Mouse (Mus musculus) forebrain, embryonic 11.5 days (tissue): ENCODE data around the gene Srsf9. TPM values are rescaled to one million over a fixed set of nuclear protein-coding genes. Genes with fewer than 3 reads are reported as not detected.

ENCODE experiments used
- ATAC-seq: fragments of 200-750 bp; cut with Nextera tagmentation; replicated peaks from 2 replicates; pipeline ENCODE4 v1.8.0; 2017; ENCODE audit warnings: moderate TSS enrichment; ENCODE audit not compliant: low FRiP score
- DNase-seq: peaks from one replicate; pipeline ENCODE4 v3.0.0-alpha.2; 2017; ENCODE audit warnings: low spot score
- H3K27ac ChIP-seq: fragments of 300-500 bp; sonication (generic); 2 replicates; pipeline ENCODE4 v1.5.1; 2014; ENCODE audit warnings: low read depth, low read length
- H3K27me3 ChIP-seq: fragments of 300-500 bp; sonication (generic); 2 replicates; pipeline ENCODE4 v1.6.1; 2014; ENCODE audit warnings: mild to moderate bottlenecking, low read length, mixed read lengths; ENCODE audit not compliant: control insufficient read depth, insufficient read depth
- H3K36me3 ChIP-seq: fragments of 300-500 bp; sonication (generic); 2 replicates; pipeline ENCODE4 v1.6.1; 2014; ENCODE audit warnings: mild to moderate bottlenecking, low read length, moderate library complexity, mixed read lengths; ENCODE audit not compliant: control insufficient read depth, insufficient read depth
- H3K4me1 ChIP-seq: fragments of 300-500 bp; sonication (generic); replicated peaks from 2 replicates; pipeline ENCODE4 v1.6.1; 2014; ENCODE audit warnings: low read length, mixed read lengths; ENCODE audit not compliant: control insufficient read depth, insufficient read depth
- H3K4me2 ChIP-seq: fragments of 300-500 bp; sonication (generic); 2 replicates; pipeline ENCODE4 v1.6.1; 2014; ENCODE audit warnings: low read depth, mild to moderate bottlenecking, low read length, moderate library complexity, mixed read lengths; ENCODE audit not compliant: severe bottlenecking
- H3K4me3 ChIP-seq: fragments of 300-500 bp; sonication (generic); 2 replicates; pipeline ENCODE4 v1.5.1; 2014; ENCODE audit warnings: low read depth, low read length
- H3K9ac ChIP-seq: fragments of 300-500 bp; sonication (generic); 2 replicates; pipeline ENCODE4 v1.6.1; 2014; ENCODE audit warnings: low read length
- H3K9me3 ChIP-seq: fragments of 300-500 bp; sonication (generic); 2 replicates; pipeline ENCODE4 v1.6.1; 2016; ENCODE audit warnings: low read length, mixed read lengths; ENCODE audit not compliant: control insufficient read depth
- WGBS: fragments of 180-500 bp; shearing (Covaris S2); extraction: QIAGEN DNeasy Blood & Tissue Kit; methylation state at CpG from one replicate; pipeline ENCODE4 v1.1.7; 2014; 5-methylcytosine and 5-hydroxymethylcytosine counted together
- polyA plus RNA-seq: library from polyadenylated mRNA; unstranded; fragments of >200 nt; fragmentation: Nextera tagmentation; extraction: Ambion mirVana; gene quantifications from 2 replicates; pipeline ENCODE4 v1.2.1, GENCODE M21; 2014

Srsf9 gene
- polyA plus RNA-seq, 1 experiment from 2014 or later = 388 TPM

DNA sequence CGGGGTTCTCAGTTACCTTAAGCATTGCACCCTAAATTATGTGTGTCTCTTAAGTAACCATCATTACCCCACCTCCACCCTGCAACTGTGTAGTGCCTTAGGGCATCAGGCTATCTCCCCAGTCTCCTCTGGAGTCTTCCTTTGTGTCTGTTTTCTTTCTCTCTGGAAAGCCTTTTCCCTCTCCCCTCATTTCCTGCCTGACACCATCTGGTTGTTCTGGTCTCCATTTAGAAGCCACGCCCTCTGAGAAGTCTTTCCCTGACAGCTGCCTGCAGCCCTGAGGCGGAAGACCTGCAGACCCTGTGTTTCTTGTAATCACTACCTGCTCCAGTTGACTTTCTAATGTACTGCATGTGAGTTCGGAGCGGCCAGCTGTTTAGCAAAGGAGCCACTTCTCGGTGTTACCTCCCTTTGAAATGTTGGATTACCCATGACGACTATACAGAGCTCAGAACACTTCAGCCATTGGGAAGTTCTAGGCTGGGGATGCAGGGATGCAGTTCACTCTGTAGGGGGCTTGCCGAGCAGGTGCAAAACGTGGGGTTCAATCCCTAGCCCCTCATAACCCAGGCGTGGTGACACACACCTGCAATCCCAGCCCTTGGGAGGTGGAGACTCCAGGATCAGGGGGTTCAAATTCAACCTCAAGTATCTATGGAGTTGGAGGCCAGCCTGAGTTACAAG, 9.2 kb upstream of the Srsf9 start:
- no peak overlapping the region for H3K9ac ChIP-seq
- peak overlapping the region; percentile 20 for H3K27ac ChIP-seq
- H3K9me3 ChIP-seq = no peaks in the 10 kb centered on the region
- 7% methylated on average over 10 of the region's 10 CpGs for WGBS
- H3K4me2 ChIP-seq = peak overlapping the region; percentile 13; the same call in 1 of the 2 replicates
- ATAC-seq (peak; percentile 60; the same call in 1 of the 2 replicates), DNase-seq (peak; percentile 69)
- H3K4me3 ChIP-seq = no peak overlapping the region
- H3K36me3 ChIP-seq = no peaks in the 10 kb centered on the region
- H3K4me1 ChIP-seq = peaks cover 21% of the 10 kb centered on the region
- H3K27me3 ChIP-seq = no peaks in the 10 kb centered on the region

DNA sequence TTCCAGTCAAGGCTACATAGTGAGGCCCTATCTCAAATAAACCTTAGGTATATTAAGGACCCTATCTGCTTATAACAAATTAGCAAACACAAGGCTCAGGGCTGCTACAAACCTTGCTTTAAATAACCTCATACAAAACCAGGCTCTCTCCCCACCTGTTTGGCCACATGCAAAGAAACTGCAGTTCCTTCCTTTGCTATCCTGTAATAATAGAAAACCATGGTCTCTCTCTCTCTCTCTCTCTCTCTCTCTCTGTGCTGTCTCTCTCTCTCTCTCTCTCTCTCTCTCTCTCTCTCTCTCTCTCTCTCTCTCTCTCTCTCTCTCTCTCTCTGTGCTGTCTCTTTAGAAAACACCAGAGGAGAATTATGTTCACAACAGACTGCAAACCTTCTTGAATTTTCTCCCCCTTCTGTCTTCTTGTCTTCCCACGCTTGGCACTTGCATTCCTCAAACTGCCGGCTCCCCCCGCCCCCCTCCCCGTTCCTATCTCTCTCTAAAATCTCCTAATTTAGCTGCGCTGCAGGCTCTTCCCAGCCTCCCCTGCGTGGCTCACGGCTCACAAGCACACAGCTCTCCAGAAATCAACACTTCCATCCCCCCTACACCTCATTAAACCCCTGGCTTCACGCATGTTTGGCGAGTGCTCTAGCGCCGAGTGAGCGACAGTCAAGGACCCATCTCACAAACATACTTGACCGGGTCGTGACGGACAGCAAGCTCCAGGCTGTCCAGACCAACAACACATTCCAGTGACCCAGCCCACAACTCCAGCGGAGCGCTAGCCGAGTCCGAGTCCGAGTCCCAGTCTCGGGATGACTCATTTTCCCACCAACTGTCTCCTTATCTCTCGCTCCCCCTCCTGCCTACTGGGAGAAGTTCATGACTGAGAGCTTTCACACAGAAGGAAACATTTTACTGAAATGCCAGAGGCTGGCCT, 7.7 kb upstream of the Srsf9 start:
- ATAC-seq = peak; percentile 36; the same call in 1 of the 2 replicates
- peak overlapping the region; percentile 25; the same call in 1 of the 2 replicates for H3K27ac ChIP-seq
- H3K4me3 ChIP-seq = peak overlapping the region; percentile 25
- H3K36me3 ChIP-seq = no peaks in the 10 kb centered on the region
- H3K9me3 ChIP-seq = no peaks in the 10 kb centered on the region
- H3K4me2 ChIP-seq = peak overlapping the region; percentile 66
- no peaks in the 10 kb centered on the region for H3K27me3 ChIP-seq
- peak overlapping the region; percentile 47 for H3K9ac ChIP-seq
- H3K4me1 ChIP-seq = peaks cover 21% of the 10 kb centered on the region
- under 1% methylated on average over 22 of the region's 22 CpGs for WGBS
- DNase-seq = peak; percentile 79

DNA sequence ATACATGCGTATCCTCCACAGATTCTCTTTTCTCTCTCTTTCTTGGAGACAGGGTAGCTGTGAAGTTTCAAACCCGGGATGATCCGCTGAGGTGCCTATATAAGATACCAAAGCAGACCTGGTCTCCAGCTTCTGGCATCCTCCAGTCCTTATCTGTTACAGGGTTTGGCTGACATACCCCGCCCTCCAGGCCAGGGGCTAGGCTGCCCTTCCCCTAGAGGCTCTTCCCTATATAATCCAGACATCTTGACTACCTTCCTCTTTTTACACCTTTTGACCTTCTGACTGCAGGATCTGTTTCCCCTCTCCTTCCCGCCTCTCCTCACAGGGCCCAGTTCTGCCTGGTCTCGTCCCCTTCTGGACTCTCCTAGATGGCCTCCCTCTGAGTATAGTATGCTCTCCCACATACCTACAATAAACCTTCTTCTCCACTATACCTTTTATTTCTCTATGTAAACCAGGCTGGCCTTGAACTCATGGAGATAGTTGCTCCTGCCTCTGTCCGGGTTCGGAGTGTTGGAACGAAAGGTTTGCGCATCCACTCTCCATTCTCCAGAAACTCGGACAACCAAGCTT, 633 bp upstream of the Srsf9 start:
- H3K4me3 ChIP-seq = peak overlapping the region; percentile 98
- no peaks in the 10 kb centered on the region for H3K9me3 ChIP-seq
- H3K27ac ChIP-seq = peak overlapping the region; percentile 78; the same call in 1 of the 2 replicates
- no peaks in the 10 kb centered on the region for H3K27me3 ChIP-seq
- 30% methylated on average over 11 of the region's 11 CpGs for WGBS
- ATAC-seq (peak; percentile 57; the same call in 1 of the 2 replicates), DNase-seq (no peak)
- H3K9ac ChIP-seq = peak overlapping the region; percentile 94
- H3K4me1 ChIP-seq = peaks cover 9% of the 10 kb centered on the region
- H3K36me3 ChIP-seq = peaks cover 5% of the 10 kb centered on the region; the same call in 1 of the 2 replicates
- peak overlapping the region; percentile 83 for H3K4me2 ChIP-seq

DNA sequence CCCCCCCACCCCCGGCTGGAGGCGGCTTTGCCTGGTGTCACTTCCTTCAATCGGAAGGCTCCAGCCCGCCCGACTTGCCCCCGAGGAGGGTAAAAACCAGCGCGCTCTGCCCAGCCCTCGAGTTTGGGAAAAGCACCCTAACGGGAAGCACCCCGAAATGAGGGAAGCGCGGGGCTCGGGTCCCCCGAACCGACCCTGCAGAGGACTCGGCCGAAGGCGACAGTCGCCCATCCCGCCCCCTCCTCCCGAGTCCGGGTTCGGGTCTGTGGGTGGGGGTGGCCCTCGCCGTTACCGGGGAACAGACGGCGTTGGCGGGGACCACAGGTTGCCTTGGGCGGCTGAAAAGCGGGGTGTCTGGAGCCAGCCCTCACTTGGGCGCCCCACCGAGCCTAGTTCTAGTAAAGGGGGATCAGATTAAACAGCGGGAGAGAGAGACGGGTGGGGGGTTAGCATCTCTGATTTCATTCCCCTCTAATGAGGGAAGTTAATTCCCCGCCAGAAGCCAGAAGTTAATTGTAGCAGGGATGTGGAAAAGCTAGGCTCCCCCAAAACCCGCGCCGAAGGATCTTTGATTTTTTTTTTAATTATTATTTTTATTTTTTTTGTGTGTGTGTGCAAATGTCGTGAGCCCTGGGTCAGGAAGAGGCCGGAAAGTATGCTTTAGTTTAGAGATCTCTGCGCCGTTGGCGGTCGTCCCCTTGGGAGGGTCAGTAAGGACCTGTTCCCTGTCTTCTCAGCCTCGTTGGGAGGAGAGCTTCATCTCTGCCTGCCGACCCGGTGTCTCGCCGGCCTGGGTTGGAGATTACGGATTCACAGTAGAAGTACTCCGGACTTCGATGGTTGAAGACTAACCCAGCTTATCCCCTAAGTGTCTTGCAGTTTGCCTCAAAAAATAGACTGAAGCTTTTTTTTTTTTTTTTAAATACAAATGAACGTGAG, 902 bp downstream of the Srsf9 start:
- Histone ChIP-seq H3K4me1 (peaks cover 9% of the 10 kb centered on the region), H3K4me3 (peak overlapping the region; percentile 98), H3K27me3 (no peaks in the 10 kb centered on the region), H3K36me3 (peaks cover 6% of the 10 kb centered on the region; the same call in 1 of the 2 replicates), H3K4me2 (peak overlapping the region; percentile 83), H3K9me3 (no peaks in the 10 kb centered on the region), H3K9ac (peak overlapping the region; percentile 94), H3K27ac (peak overlapping the region; percentile 78)
- under 1% methylated on average over 55 of the region's 55 CpGs for WGBS
- peak; percentile 62 for DNase-seq
- ATAC-seq = peak; percentile 21; the same call in 1 of the 2 replicates

DNA sequence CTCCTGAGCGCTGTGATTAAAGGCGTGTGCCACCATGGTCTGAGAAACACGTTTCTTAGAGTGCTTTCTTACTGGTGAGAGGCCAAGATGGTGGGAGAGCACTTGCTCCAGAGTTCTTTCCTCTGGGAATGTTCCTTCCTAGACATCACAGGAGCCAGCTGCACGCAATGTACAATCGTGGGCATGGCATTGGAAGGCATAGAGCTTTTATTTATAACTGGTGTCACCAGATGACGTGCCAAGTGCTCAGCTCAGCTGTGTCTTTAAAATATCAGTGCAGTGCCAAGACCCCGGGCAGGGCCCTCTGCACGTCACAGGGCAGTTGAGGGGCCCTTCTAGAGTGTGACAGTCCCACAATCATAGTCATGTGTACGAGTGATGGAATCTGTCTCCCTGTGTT, 4.0 kb downstream of the Srsf9 start:
- Histone ChIP-seq H3K9ac (no peak overlapping the region), H3K4me1 (peaks cover 9% of the 10 kb centered on the region), H3K9me3 (no peaks in the 10 kb centered on the region), H3K4me3 (no peak overlapping the region), H3K27me3 (no peaks in the 10 kb centered on the region), H3K27ac (no peak overlapping the region), H3K4me2 (no peak overlapping the region), H3K36me3 (peaks cover 20% of the 10 kb centered on the region; the same call in 1 of the 2 replicates)
- ATAC-seq = no peak
- WGBS = 90% methylated on average over 9 of the region's 9 CpGs
- DNase-seq = no peak

DNA sequence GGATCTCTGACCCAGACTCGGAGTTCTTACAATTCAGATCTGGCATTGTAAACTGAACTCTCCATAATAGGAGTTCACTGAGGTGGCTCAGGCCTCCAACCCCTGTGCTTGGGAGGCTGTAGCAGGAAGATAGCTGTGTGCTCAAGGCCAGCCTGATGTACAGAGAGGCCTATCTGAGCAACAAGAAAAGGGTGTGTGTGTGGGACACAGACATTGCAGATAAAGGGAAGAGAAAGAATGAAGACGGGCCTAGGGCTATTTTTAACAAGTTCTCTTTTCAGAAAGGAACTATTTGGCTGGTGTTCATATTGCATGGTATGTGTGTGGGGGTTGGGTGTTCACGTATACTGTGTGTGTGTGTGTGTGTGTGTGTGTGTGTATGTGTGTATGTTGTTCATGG, 6.6 kb downstream of the Srsf9 start:
- WGBS = 85% methylated on average over 3 of the region's 3 CpGs
- Histone ChIP-seq H3K9ac (no peak overlapping the region), H3K4me2 (no peak overlapping the region), H3K9me3 (no peaks in the 10 kb centered on the region), H3K4me1 (peaks cover 4% of the 10 kb centered on the region), H3K4me3 (no peak overlapping the region), H3K36me3 (peaks cover 20% of the 10 kb centered on the region; the same call in 1 of the 2 replicates), H3K27ac (0 out of 2 replicates have a peak overlapping the region, but pooled peaks have one; percentile 4), H3K27me3 (no peaks in the 10 kb centered on the region)
- DNase-seq (no peak), ATAC-seq (no peak)

DNA sequence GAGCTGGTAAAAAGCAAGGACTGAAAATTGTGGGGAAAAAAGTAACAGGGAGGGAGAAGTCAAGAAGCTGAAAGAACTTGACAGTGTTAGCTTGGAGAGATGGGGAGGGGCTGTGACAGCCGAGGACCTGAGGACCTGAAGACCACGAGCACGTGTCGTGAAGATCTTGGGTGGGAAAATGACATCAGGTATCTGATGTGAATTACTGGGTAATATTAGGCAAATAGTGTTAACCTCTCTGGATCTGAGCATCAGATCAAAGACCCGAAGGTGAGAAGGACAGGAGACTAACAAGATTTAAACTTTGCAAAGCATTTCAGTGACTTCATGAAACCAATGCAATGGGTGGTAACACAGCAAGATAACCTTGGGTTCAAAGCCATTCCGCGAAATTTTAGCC, 13.0 kb downstream of the Srsf9 start:
- H3K4me3 ChIP-seq = peak overlapping the region; percentile 80
- WGBS = 46% methylated on average over 7 of the region's 7 CpGs
- H3K4me2 ChIP-seq = peak overlapping the region; percentile 74
- peaks cover 6% of the 10 kb centered on the region for H3K4me1 ChIP-seq
- H3K9ac ChIP-seq = peak overlapping the region; percentile 83; the same call in 1 of the 2 replicates
- DNase-seq = no peak
- ATAC-seq = no peak
- H3K9me3 ChIP-seq = no peaks in the 10 kb centered on the region
- no peak overlapping the region for H3K27ac ChIP-seq
- H3K27me3 ChIP-seq = no peaks in the 10 kb centered on the region
- peaks cover 14% of the 10 kb centered on the region; the same call in 1 of the 2 replicates for H3K36me3 ChIP-seq
